Mouse (Mus musculus): ENCODE measurements at regions not wholly inside any gene's neighbourhood (a gene's known extent, or its start where the extent isn't known, plus 50 kb on each side); places are given as distances from the start of the nearest gene placed in this dataset.
A peak's percentile ranks its signal among the peaks of the same experiment; 100 is the strongest.

- Histone ChIP-seq H3K36me3 (ENCODE audit: control insufficient read depth, insufficient read depth, low read length) (no peaks in the 10 kb centered on the region), H3K9me3 (ENCODE audit: control insufficient read depth, low read length) (no peaks in the 10 kb centered on the region), H3K9ac (ENCODE audit: low read depth, low read length) (no peak overlapping the region), H3K4me2 (ENCODE audit: low read length) (no peak overlapping the region), H3K4me3 (ENCODE audit: low read length) (no peak overlapping the region), H3K27me3 (replicated peaks; ENCODE audit: control insufficient read depth, insufficient read depth, low read length) (no peaks in the 10 kb centered on the region), H3K4me1 (ENCODE audit: control insufficient read depth, insufficient read depth, low read depth, low read length) (peaks cover 7% of the 10 kb centered on the region), H3K27ac (ENCODE audit: low read depth, low read length) (no peak overlapping the region)
- ATAC-seq = no peak
- 79% methylated on average over 3 of the region's 3 CpGs for WGBS
Observed at GRCm38 (mm10) chr13:60429148-60429547, 172.6 kb upstream of the Dapk1 start.

GRCm38 (mm10) chr13:60431412-60431811 is 170.3 kb upstream of the Dapk1 start:
- no peak overlapping the region for H3K4me2 ChIP-seq (ENCODE audit: low read length)
- H3K4me3 ChIP-seq (ENCODE audit: low read length) = no peak overlapping the region
- no peaks in the 10 kb centered on the region for H3K27me3 ChIP-seq (replicated peaks; ENCODE audit: control insufficient read depth, insufficient read depth, low read length)
- peaks cover 7% of the 10 kb centered on the region for H3K4me1 ChIP-seq (ENCODE audit: control insufficient read depth, insufficient read depth, low read depth, low read length)
- ATAC-seq = no peak
- H3K36me3 ChIP-seq (ENCODE audit: control insufficient read depth, insufficient read depth, low read length) = no peaks in the 10 kb centered on the region
- H3K9me3 ChIP-seq (ENCODE audit: control insufficient read depth, low read length) = no peaks in the 10 kb centered on the region
- H3K9ac ChIP-seq (ENCODE audit: low read depth, low read length) = no peak overlapping the region
- 89% methylated on average over 8 of the region's 8 CpGs for WGBS
- H3K27ac ChIP-seq (ENCODE audit: low read depth, low read length) = no peak overlapping the region

- 70% methylated on average over 11 of the region's 11 CpGs for WGBS
- Histone ChIP-seq H3K4me1 (ENCODE audit: control insufficient read depth, insufficient read depth, low read depth, low read length) (no peaks in the 10 kb centered on the region), H3K27me3 (replicated peaks; ENCODE audit: control insufficient read depth, insufficient read depth, low read length) (no peaks in the 10 kb centered on the region), H3K4me2 (ENCODE audit: low read length) (no peak overlapping the region), H3K36me3 (ENCODE audit: control insufficient read depth, insufficient read depth, low read length) (no peaks in the 10 kb centered on the region), H3K4me3 (ENCODE audit: low read length) (no peak overlapping the region), H3K9ac (ENCODE audit: low read depth, low read length) (no peak overlapping the region), H3K9me3 (ENCODE audit: control insufficient read depth, low read length) (no peaks in the 10 kb centered on the region), H3K27ac (ENCODE audit: low read depth, low read length) (no peak overlapping the region)
- no peak for ATAC-seq
Observed at GRCm38 (mm10) chr13:60434221-60435210, 167.2 kb upstream of the Dapk1 start.

GRCm38 (mm10) chr13:60435333-60435732 is 166.4 kb upstream of the Dapk1 start:
- H3K27ac ChIP-seq (ENCODE audit: low read depth, low read length) = no peak overlapping the region
- no peaks in the 10 kb centered on the region for H3K4me1 ChIP-seq (ENCODE audit: control insufficient read depth, insufficient read depth, low read depth, low read length)
- no peaks in the 10 kb centered on the region for H3K9me3 ChIP-seq (ENCODE audit: control insufficient read depth, low read length)
- no peak overlapping the region for H3K4me3 ChIP-seq (ENCODE audit: low read length)
- H3K4me2 ChIP-seq (ENCODE audit: low read length) = no peak overlapping the region
- H3K36me3 ChIP-seq (ENCODE audit: control insufficient read depth, insufficient read depth, low read length) = no peaks in the 10 kb centered on the region
- no peak overlapping the region for H3K9ac ChIP-seq (ENCODE audit: low read depth, low read length)
- 80% methylated on average over 5 of the region's 5 CpGs for WGBS
- ATAC-seq = no peak
- H3K27me3 ChIP-seq (replicated peaks; ENCODE audit: control insufficient read depth, insufficient read depth, low read length) = no peaks in the 10 kb centered on the region

- Histone ChIP-seq H3K4me1 (ENCODE audit: control insufficient read depth, insufficient read depth, low read depth, low read length) (no peaks in the 10 kb centered on the region), H3K9ac (ENCODE audit: low read depth, low read length) (no peak overlapping the region), H3K27ac (ENCODE audit: low read depth, low read length) (no peak overlapping the region), H3K4me2 (ENCODE audit: low read length) (no peak overlapping the region), H3K27me3 (replicated peaks; ENCODE audit: control insufficient read depth, insufficient read depth, low read length) (no peaks in the 10 kb centered on the region), H3K36me3 (ENCODE audit: control insufficient read depth, insufficient read depth, low read length) (no peaks in the 10 kb centered on the region), H3K9me3 (ENCODE audit: control insufficient read depth, low read length) (no peaks in the 10 kb centered on the region), H3K4me3 (ENCODE audit: low read length) (no peak overlapping the region)
- 91% methylated on average over 2 of the region's 2 CpGs for WGBS
- no peak for ATAC-seq
Observed at GRCm38 (mm10) chr13:60438177-60438576, 163.6 kb upstream of the Dapk1 start.

- no peak for ATAC-seq
- no peak overlapping the region for H3K4me2 ChIP-seq (ENCODE audit: low read length)
Observed at GRCm38 (mm10) chr13:60440586-60440985, 161.2 kb upstream of the Dapk1 start.

GRCm38 (mm10) chr13:60445164-60445563 is 156.6 kb upstream of the Dapk1 start:
- no peak overlapping the region for H3K9ac ChIP-seq (ENCODE audit: low read depth, low read length)
- WGBS = 90% methylated on average over 5 of the region's 5 CpGs
- H3K27me3 ChIP-seq (replicated peaks; ENCODE audit: control insufficient read depth, insufficient read depth, low read length) = no peaks in the 10 kb centered on the region
- H3K4me2 ChIP-seq (ENCODE audit: low read length) = no peak overlapping the region
- no peaks in the 10 kb centered on the region for H3K4me1 ChIP-seq (ENCODE audit: control insufficient read depth, insufficient read depth, low read depth, low read length)
- no peaks in the 10 kb centered on the region for H3K9me3 ChIP-seq (ENCODE audit: control insufficient read depth, low read length)
- no peaks in the 10 kb centered on the region for H3K36me3 ChIP-seq (ENCODE audit: control insufficient read depth, insufficient read depth, low read length)
- no peak for ATAC-seq
- H3K27ac ChIP-seq (ENCODE audit: low read depth, low read length) = no peak overlapping the region
- no peak overlapping the region for H3K4me3 ChIP-seq (ENCODE audit: low read length)

More at GRCm38 (mm10) chr13:60440586-60440985, 161.2 kb upstream of the Dapk1 start:
- no peak overlapping the region for H3K4me3 ChIP-seq (ENCODE audit: low read length)
- H3K36me3 ChIP-seq (ENCODE audit: control insufficient read depth, insufficient read depth, low read length) = no peaks in the 10 kb centered on the region
- 56% methylated on average over 3 of the region's 3 CpGs for WGBS
- no peak overlapping the region for H3K9ac ChIP-seq (ENCODE audit: low read depth, low read length)
- no peak overlapping the region for H3K27ac ChIP-seq (ENCODE audit: low read depth, low read length)
- no peaks in the 10 kb centered on the region for H3K4me1 ChIP-seq (ENCODE audit: control insufficient read depth, insufficient read depth, low read depth, low read length)
- no peaks in the 10 kb centered on the region for H3K9me3 ChIP-seq (ENCODE audit: control insufficient read depth, low read length)
- no peaks in the 10 kb centered on the region for H3K27me3 ChIP-seq (replicated peaks; ENCODE audit: control insufficient read depth, insufficient read depth, low read length)

GRCm38 (mm10) chr13:60446926-60447325 is 154.8 kb upstream of the Dapk1 start:
- 43% methylated on average over 5 of the region's 5 CpGs for WGBS
- 0 out of 2 replicates have a peak, but pooled peaks have one; percentile 40 for ATAC-seq
- H3K4me2 ChIP-seq (ENCODE audit: low read length) = no peak overlapping the region
- no peaks in the 10 kb centered on the region for H3K9me3 ChIP-seq (ENCODE audit: control insufficient read depth, low read length)
- no peaks in the 10 kb centered on the region for H3K27me3 ChIP-seq (replicated peaks; ENCODE audit: control insufficient read depth, insufficient read depth, low read length)
- no peaks in the 10 kb centered on the region for H3K36me3 ChIP-seq (ENCODE audit: control insufficient read depth, insufficient read depth, low read length)
- H3K4me1 ChIP-seq (ENCODE audit: control insufficient read depth, insufficient read depth, low read depth, low read length) = no peaks in the 10 kb centered on the region
- H3K4me3 ChIP-seq (ENCODE audit: low read length) = no peak overlapping the region
- H3K27ac ChIP-seq (ENCODE audit: low read depth, low read length) = no peak overlapping the region
- no peak overlapping the region for H3K9ac ChIP-seq (ENCODE audit: low read depth, low read length)

GRCm38 (mm10) chr13:60450721-60451506 is 150.8 kb upstream of the Dapk1 start:
- peaks cover 4% of the 10 kb centered on the region; the same call in 1 of the 2 replicates for H3K4me1 ChIP-seq (ENCODE audit: control insufficient read depth, insufficient read depth, low read depth, low read length)
- no peaks in the 10 kb centered on the region for H3K9me3 ChIP-seq (ENCODE audit: control insufficient read depth, low read length)
- no peak overlapping the region for H3K4me2 ChIP-seq (ENCODE audit: low read length)
- no peak for ATAC-seq
- no peak overlapping the region for H3K4me3 ChIP-seq (ENCODE audit: low read length)
- no peaks in the 10 kb centered on the region for H3K27me3 ChIP-seq (replicated peaks; ENCODE audit: control insufficient read depth, insufficient read depth, low read length)
- 79% methylated on average over 10 of the region's 10 CpGs for WGBS
- no peak overlapping the region for H3K27ac ChIP-seq (ENCODE audit: low read depth, low read length)
- H3K36me3 ChIP-seq (ENCODE audit: control insufficient read depth, insufficient read depth, low read length) = no peaks in the 10 kb centered on the region
- no peak overlapping the region for H3K9ac ChIP-seq (ENCODE audit: low read depth, low read length)
